Mouse (Mus musculus) cortical plate, adult 2 months (tissue): ENCODE data around the gene Atp4a. TPM values are rescaled to one million over a fixed set of nuclear protein-coding genes. Genes with fewer than 3 reads are reported as not detected.
A peak's percentile ranks its signal among the peaks of the same experiment; 100 is the strongest.

ENCODE experiments used
- H3K27ac ChIP-seq: fragments of 200-500 bp; 2 replicates; pipeline ENCODE4 v1.5.1; 2012; ENCODE audit warnings: low read length, control low read depth, inconsistent platforms; ENCODE audit not compliant: insufficient read depth
- H3K4me1 ChIP-seq: fragments of 200-500 bp; 2 replicates; pipeline ENCODE4 v1.6.1; 2011; ENCODE audit warnings: low read length; ENCODE audit not compliant: control insufficient read depth, insufficient read depth
- H3K4me3 ChIP-seq: fragments of 200-500 bp; 2 replicates; pipeline ENCODE4 v1.5.1; 2011; ENCODE audit warnings: mild to moderate bottlenecking, low read length, control low read depth; ENCODE audit not compliant: insufficient read depth
- CTCF ChIP-seq: fragments of 200-500 bp; IDR thresholded peaks from 2 replicates; pipeline ENCODE4 v1.5.1; 2011; ENCODE audit warnings: mild to moderate bottlenecking, control low read depth, low read length; ENCODE audit not compliant: insufficient read depth; ENCODE audit errors: extremely low read depth
- POLR2A ChIP-seq: fragments of 200-500 bp; IDR thresholded peaks from 2 replicates; pipeline ENCODE4 v1.6.1; 2011; ENCODE audit warnings: mild to moderate bottlenecking, low read length, control low read depth; ENCODE audit not compliant: insufficient read depth; ENCODE audit errors: extremely low read depth
- polyA plus RNA-seq: library from polyadenylated mRNA; depleted of rRNA; stranded (reverse); fragments of >200 nt; gene quantifications from 2 replicates; pipeline ENCODE4 v1.2.3, GENCODE M21; 2012

Gene Atp4a
- polyA plus RNA-seq, 1 experiment: 0.73 TPM

GRCm38 (mm10) chr7:30698101-30698500 lies 13.9 kb upstream of the Atp4a start:
- Histone ChIP-seq H3K4me3 (no peak overlapping the region), H3K27ac (no peak overlapping the region), H3K4me1 (no peaks in the 10 kb centered on the region)
- no peak for TF ChIP-seq CTCF
- TF ChIP-seq POLR2A: no peak

- H3K27ac ChIP-seq: no peak within 1 kb of the TSS
- H3K4me1 ChIP-seq: no peaks in the 10 kb centered on the region
- TF ChIP-seq CTCF: no peak
- TF ChIP-seq POLR2A: no peak
- no peak within 1 kb of the TSS for H3K4me3 ChIP-seq
Measured at GRCm38 (mm10) chr7:30698589-30698988, 13.4 kb upstream of the Atp4a start, which contains the start of gene 2200002J24Rik. TSS of gene 2200002J24Rik (plus strand) at chr7:30698926.

GRCm38 (mm10) chr7:30706214-30706882 lies 5.7 kb upstream of the Atp4a start:
- H3K27ac ChIP-seq: no peak overlapping the region
- H3K4me3 ChIP-seq: no peak overlapping the region
- TF ChIP-seq POLR2A (no peak), CTCF (no peak)

GRCm38 (mm10) chr7:30707441-30707840 lies 4.6 kb upstream of the Atp4a start:
- TF ChIP-seq POLR2A (no peak), CTCF (no peak)
- no peaks in the 10 kb centered on the region for H3K4me1 ChIP-seq
- no peak overlapping the region for H3K27ac ChIP-seq
- H3K4me3 ChIP-seq: no peak overlapping the region

More at GRCm38 (mm10) chr7:30706214-30706882, 5.7 kb upstream of the Atp4a start:
- H3K4me1 ChIP-seq: no peaks in the 10 kb centered on the region

- Histone ChIP-seq H3K27ac (no peak overlapping the region), H3K4me3 (peak overlapping the region; percentile 32), H3K4me1 (no peaks in the 10 kb centered on the region)
- TF ChIP-seq POLR2A (no peak), CTCF (no peak)
Measured at GRCm38 (mm10) chr7:30717006-30717715, 5.2 kb downstream of the Atp4a start.

GRCm38 (mm10) chr7:30717716-30718046 lies 5.7 kb downstream of the Atp4a start:
- H3K4me3 ChIP-seq: peak overlapping the region; percentile 32
- H3K27ac ChIP-seq: no peak overlapping the region
- TF ChIP-seq POLR2A: no peak
- TF ChIP-seq CTCF: no peak
- H3K4me1 ChIP-seq: no peaks in the 10 kb centered on the region

- no peaks in the 10 kb centered on the region for H3K4me1 ChIP-seq
- no peak overlapping the region for H3K27ac ChIP-seq
- H3K4me3 ChIP-seq: no peak overlapping the region
- no peak for TF ChIP-seq POLR2A
- TF ChIP-seq CTCF: no peak
Measured at GRCm38 (mm10) chr7:30719669-30720068, 7.7 kb downstream of the Atp4a start.

- Histone ChIP-seq H3K4me3 (no peak overlapping the region), H3K4me1 (no peaks in the 10 kb centered on the region), H3K27ac (no peak overlapping the region)
- no peak for TF ChIP-seq POLR2A
- no peak for TF ChIP-seq CTCF
Measured at GRCm38 (mm10) chr7:30721286-30721685, 9.3 kb downstream of the Atp4a start.

- H3K4me3 ChIP-seq: no peak overlapping the region
- TF ChIP-seq CTCF (no peak), POLR2A (no peak)
- H3K27ac ChIP-seq: no peak overlapping the region
- peaks cover 4% of the 10 kb centered on the region for H3K4me1 ChIP-seq
Measured at GRCm38 (mm10) chr7:30723274-30723953, 11.4 kb downstream of the Atp4a start.
